ENCODE assay signal across 17 mouse cellular contexts in genomic region chr9:113033996-113034395, GRCm38 (mm10).
DNase-seq lines count a peak whose midpoint lies in the region; ATAC-seq lines count a peak whose summit lies in the region.
"Had no signal": no experiment of that assay in that cellular context is flagged by ENCODE, and none has a peak within 500 bp of the region (broad histone marks: within the 10 kb centered on the region; RNA-seq: fewer than 3 reads in every experiment).

No protein-coding gene starts in this region.

- H3K4me2 ChIP-seq in hindbrain, embryonic 14.5 days (replicated peaks), result no peak overlapping the region
- no peak overlapping the region for H3K4me2 ChIP-seq in hindbrain, embryonic 11.5 days (replicated peaks; ENCODE audit: low read depth, low read length)
- H3K4me2 ChIP-seq in forebrain, embryonic 14.5 days (ENCODE audit: low read length), result no peak overlapping the region
- H3K4me2 ChIP-seq: forebrain, embryonic 13.5 days; hindbrain, embryonic 13.5 days; intestine, embryonic 15.5 days had no signal

- H3K27ac ChIP-seq in hindbrain, embryonic 14.5 days, result no peak overlapping the region
- H3K27ac ChIP-seq in hindbrain, embryonic 11.5 days (ENCODE audit: low read depth, low read length), result no peak overlapping the region
- no peak overlapping the region for H3K27ac ChIP-seq in forebrain, embryonic 14.5 days (ENCODE audit: low read depth, low read length)
- H3K27ac ChIP-seq: embryonic facial prominence, embryonic 10.5 days; forebrain, embryonic 13.5 days; heart, embryonic 10.5 days; hindbrain, embryonic 13.5 days; intestine, embryonic 15.5 days had no signal

- ATAC-seq in hindbrain, embryonic 14.5 days (ENCODE audit: low FRiP score), result no peak
- ATAC-seq in hindbrain, embryonic 11.5 days (ENCODE audit: low FRiP score), result no peak
- no peak for ATAC-seq in forebrain, embryonic 14.5 days
- ATAC-seq: forebrain, embryonic 13.5 days; intestine, embryonic 15.5 days had no signal

- WGBS in hindbrain, embryonic 14.5 days, result 75% methylated on average over 5 of the region's 5 CpGs
- 81% methylated on average over 5 of the region's 5 CpGs for WGBS in hindbrain, embryonic 11.5 days
- WGBS in forebrain, embryonic 14.5 days, result 75% methylated on average over 5 of the region's 5 CpGs

- H3K4me1 ChIP-seq in hindbrain, embryonic 14.5 days (replicated peaks; ENCODE audit: control insufficient read depth, insufficient read depth, low read length), result no peaks in the 10 kb centered on the region
- H3K4me1 ChIP-seq in hindbrain, embryonic 11.5 days (replicated peaks; ENCODE audit: control insufficient read depth, insufficient read depth, low read length), result no peaks in the 10 kb centered on the region
- no peaks in the 10 kb centered on the region for H3K4me1 ChIP-seq in forebrain, embryonic 14.5 days (ENCODE audit: control insufficient read depth, insufficient read depth, low read length)
- H3K4me1 ChIP-seq: embryonic facial prominence, embryonic 10.5 days; forebrain, embryonic 13.5 days; heart, embryonic 10.5 days; hindbrain, embryonic 13.5 days; intestine, embryonic 15.5 days had no signal

- no peak overlapping the region for H3K9ac ChIP-seq in hindbrain, embryonic 14.5 days
- no peak overlapping the region for H3K9ac ChIP-seq in hindbrain, embryonic 11.5 days (ENCODE audit: low read depth, low read length)
- H3K9ac ChIP-seq in forebrain, embryonic 14.5 days (ENCODE audit: low read length), result no peak overlapping the region
- H3K9ac ChIP-seq: forebrain, embryonic 13.5 days; hindbrain, embryonic 13.5 days; intestine, embryonic 15.5 days had no signal

- H3K4me3 ChIP-seq in hindbrain, embryonic 14.5 days (replicated peaks; ENCODE audit: low read length), result no peak overlapping the region
- H3K4me3 ChIP-seq in hindbrain, embryonic 11.5 days (ENCODE audit: low read depth, low read length), result no peak overlapping the region
- H3K4me3 ChIP-seq in forebrain, embryonic 14.5 days (ENCODE audit: low read depth, low read length), result no peak overlapping the region
- H3K4me3 ChIP-seq: embryonic facial prominence, embryonic 10.5 days; forebrain, embryonic 13.5 days; heart, embryonic 10.5 days; hindbrain, embryonic 13.5 days; intestine, embryonic 15.5 days had no signal

- H3K36me3 ChIP-seq in hindbrain, embryonic 14.5 days (replicated peaks; ENCODE audit: control insufficient read depth, insufficient read depth), result no peaks in the 10 kb centered on the region
- no peaks in the 10 kb centered on the region for H3K36me3 ChIP-seq in hindbrain, embryonic 11.5 days (ENCODE audit: control insufficient read depth, insufficient read depth, low read length)
- H3K36me3 ChIP-seq in forebrain, embryonic 14.5 days (ENCODE audit: control insufficient read depth, insufficient read depth, low read length), result no peaks in the 10 kb centered on the region
- H3K36me3 ChIP-seq: embryonic facial prominence, embryonic 10.5 days; heart, embryonic 10.5 days; hindbrain, embryonic 13.5 days; intestine, embryonic 15.5 days had no signal

- DNase-seq in hindbrain, embryonic 14.5 days (ENCODE audit: low spot score), result peak; percentile 17
- DNase-seq in hindbrain, embryonic 11.5 days (ENCODE audit: low spot score), result no peak
- peak; percentile 46 for DNase-seq in cerebellum, adult 8-10 months
- peak; percentile 61 to 80 for DNase-seq in cerebellum, postnatal 14 days
- no peak for DNase-seq in layer of hippocampus, adult 9-11 months
- no peak for DNase-seq in forebrain, embryonic 14.5 days (ENCODE audit: low spot score)
- no peak for DNase-seq in thymus, postnatal 25 days
- DNase-seq: adrenal gland, postnatal 14 days; heart, adult 18-20 months; heart, postnatal 10 days; heart, postnatal 4 days; kidney, adult 18-20 months had no signal

- H3K9me3 ChIP-seq in hindbrain, embryonic 14.5 days (ENCODE audit: control insufficient read depth, low read length), result no peaks in the 10 kb centered on the region
- no peaks in the 10 kb centered on the region for H3K9me3 ChIP-seq in hindbrain, embryonic 11.5 days (ENCODE audit: control insufficient read depth, low read length)
- no peaks in the 10 kb centered on the region for H3K9me3 ChIP-seq in forebrain, embryonic 14.5 days (replicated peaks; ENCODE audit: control insufficient read depth, low read length)
- H3K9me3 ChIP-seq: embryonic facial prominence, embryonic 10.5 days; forebrain, embryonic 13.5 days; heart, embryonic 10.5 days; hindbrain, embryonic 13.5 days; intestine, embryonic 15.5 days had no signal

- H3K27me3 ChIP-seq in hindbrain, embryonic 14.5 days (ENCODE audit: control insufficient read depth, insufficient read depth, low read length), result no peaks in the 10 kb centered on the region
- no peaks in the 10 kb centered on the region for H3K27me3 ChIP-seq in hindbrain, embryonic 11.5 days (ENCODE audit: control insufficient read depth, insufficient read depth, low read length)
- no peaks in the 10 kb centered on the region for H3K27me3 ChIP-seq in forebrain, embryonic 14.5 days (replicated peaks; ENCODE audit: control insufficient read depth, insufficient read depth, low read length)
- H3K27me3 ChIP-seq: forebrain, embryonic 13.5 days; hindbrain, embryonic 13.5 days; intestine, embryonic 15.5 days had no signal

Comparison
In these comparisons a context has a peak if more than half of its experiments do, and no peak if none do; other contexts are left out.
1. DNase-seq: peak in hindbrain, embryonic 14.5 days (single experiment), cerebellum, adult 8-10 months (single experiment) and cerebellum, postnatal 14 days (2 of 2); none in hindbrain, embryonic 11.5 days (single experiment), layer of hippocampus, adult 9-11 months (single experiment), forebrain, embryonic 14.5 days (single experiment) and thymus, postnatal 25 days (single experiment).